Mouse (Mus musculus): Measurements from ENCODE around the gene Nuak1.

Gene Nuak1

GRCm38 (mm10) chr10:84446661-84447060 lies 6.3 kb upstream of the Nuak1 start:
- no peak for DNase-seq

DNA sequence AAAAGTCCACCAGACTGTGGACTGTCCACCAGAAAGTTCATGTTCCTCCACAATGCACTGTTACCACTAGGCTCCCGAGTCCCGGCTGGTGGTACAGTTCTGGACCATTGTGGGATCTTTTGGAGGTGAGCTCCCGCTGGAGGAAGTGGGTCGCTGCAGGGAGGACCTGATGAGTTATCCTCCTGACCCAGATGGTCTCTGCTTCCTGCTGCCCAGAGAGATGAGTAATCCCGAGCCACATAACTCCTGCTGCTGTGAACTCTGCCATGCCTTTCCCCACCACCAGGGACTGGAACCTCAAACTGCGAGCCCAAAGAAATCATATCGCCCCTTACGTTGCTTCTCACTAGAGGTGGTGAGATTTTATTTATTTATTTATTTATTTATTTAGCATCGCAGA lies 4.0 kb upstream of the Nuak1 start:
- DNase-seq, result no peak

DNA sequence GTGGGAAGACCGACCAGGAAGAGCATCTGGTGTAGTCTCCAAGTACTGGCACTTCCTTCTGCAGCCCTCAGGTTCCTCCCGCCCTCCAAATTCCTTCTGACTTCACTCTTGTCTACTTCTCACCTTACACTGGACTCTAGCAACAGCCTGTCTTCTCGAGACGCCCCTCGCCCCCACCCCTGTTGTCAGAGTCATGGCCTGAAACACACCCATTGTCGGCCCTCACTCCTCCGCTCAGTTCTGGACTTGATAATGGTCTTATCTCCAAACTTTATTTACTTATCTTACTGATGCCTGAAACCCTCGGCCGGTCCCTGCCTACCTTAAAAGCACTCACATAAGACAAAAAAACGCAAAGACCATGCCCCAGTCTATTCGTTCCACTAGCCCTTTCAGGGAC lies 1.4 kb upstream of the Nuak1 start:
- DNase-seq, result no peak

- DNase-seq, result no peak
These were observed 1.0 kb upstream of the Nuak1 start for GRCm38 (mm10) chr10:84441434-84441785.

DNA sequence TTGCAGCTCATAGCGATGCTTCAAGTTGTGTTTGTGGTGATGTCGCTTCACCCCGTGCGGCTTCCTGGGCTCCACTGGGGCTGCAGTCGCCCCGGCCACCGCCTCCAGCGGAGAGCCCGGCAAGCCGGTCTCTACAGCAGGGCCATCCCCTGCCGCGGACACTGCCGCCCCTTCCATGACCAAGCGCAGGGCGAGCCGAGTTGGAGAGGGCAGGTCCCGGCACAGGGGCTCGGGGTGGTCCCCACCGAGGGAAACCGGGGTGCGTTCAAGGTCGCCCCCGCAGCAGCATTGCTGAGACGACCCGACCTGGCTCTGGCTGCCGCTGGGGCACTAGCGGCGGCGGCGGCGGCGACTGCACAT lies 236 bp downstream of the Nuak1 start:
- no peak for DNase-seq

GRCm38 (mm10) chr10:84439228-84439596 lies 1.2 kb downstream of the Nuak1 start:
- no peak for DNase-seq

DNA sequence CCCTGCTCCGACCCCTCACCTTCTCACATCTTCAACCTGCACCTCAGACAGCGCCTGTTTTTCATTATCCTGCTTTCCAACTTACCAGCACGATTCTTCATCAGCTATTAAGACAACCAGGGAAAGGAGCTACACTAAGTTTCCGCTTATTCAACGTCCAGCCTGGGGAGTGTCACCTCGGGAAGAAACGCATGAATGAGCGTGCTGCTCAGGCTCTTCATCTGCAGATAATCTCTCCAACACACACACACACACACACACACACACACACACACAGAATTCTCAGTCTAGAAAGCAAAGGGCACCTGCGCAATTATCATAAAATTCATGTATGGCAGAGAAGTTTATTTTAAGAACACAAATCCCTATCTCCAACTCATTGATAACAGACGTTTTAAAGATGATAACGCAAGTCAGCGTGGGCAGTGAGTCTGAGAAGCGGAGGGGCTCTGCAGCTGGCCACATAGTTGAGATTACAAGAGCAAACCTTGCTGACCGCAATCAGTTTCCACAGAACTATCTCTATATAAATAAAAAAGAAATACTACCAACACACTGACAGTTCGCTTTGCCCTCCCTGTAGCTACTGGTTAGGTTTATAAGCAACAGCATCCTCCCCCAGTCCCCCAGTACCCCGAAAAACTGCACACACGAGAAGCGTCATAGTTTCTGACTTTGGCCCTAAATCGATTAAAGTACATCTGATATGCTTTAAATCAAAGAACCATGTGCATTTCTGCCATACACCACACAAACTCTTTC lies 1.8 kb downstream of the Nuak1 start:
- no peak for DNase-seq

DNA sequence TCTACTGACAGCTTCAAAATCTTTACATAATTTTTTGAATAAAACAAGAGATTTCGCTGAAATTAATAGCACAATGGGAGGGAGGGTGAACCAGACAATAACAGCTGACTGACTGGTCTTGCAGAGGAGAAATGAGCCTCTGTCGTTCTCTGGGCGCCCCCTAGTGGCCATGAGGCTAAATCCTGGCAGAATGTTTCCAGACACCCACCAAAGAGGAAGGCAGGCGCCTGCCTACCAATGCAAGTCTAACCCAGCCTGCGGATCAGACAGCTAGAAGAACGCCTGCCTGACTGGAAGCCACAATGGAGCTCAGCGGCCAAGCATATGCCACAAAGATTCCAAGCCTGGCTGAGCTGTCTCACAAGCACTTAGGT lies 2.4 kb downstream of the Nuak1 start:
- peak; percentile 71 to 74 for DNase-seq

- DNase-seq, result no peak
These were observed 3.0 kb downstream of the Nuak1 start for GRCm38 (mm10) chr10:84437166-84438048.

- no peak for DNase-seq
These were observed 4.5 kb downstream of the Nuak1 start for GRCm38 (mm10) chr10:84435930-84436329.

DNA sequence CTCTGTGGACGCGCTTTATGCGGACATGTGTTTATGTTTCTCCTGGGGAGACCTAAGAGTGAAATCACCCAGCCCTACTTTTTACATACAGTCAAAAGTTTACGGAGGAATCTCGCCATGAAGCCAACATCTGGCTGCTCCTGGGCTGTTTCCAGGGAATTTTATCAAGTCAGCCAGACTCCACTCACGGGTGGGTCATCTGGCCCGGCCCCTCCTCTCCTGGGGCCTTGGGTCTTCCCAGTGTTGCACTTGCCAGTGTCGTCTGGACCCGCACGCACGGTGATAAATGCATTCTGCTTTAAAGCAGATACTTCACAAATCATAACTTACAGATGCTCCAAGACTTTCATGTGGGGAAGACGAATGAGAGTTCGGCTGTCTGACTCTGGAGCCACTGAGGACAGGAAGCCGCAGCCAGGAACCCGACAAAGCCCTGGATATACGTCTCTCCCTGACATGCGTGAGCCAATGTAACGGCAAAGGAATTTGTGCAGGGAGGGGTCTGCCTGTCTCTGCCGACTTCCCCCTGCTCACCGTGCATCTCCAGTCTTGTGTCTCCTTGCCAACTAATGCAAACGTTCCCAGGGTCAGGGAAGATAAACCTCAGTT lies 7.1 kb downstream of the Nuak1 start:
- no peak for DNase-seq

DNA sequence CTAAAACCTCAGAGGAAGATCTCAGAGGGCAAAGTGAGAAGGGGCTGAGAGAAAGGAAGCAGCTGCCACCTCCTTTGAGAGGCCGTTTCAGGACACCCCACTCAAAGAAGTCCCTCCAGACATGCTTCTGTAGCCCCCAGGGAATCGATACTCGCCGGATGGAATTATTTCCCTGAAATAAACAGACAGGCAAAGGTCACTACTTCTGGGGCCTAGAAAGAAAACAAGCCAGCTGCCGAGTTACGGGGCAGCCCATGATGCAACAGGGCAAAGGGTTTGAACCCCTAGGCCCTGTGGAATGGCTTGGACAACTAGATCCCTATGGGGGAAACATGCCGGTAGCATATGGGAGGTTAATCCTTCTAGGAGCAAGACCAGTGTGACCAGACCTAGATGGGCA lies 16.0 kb downstream of the Nuak1 start:
- no peak for DNase-seq

GRCm38 (mm10) chr10:84423903-84424302 lies 16.5 kb downstream of the Nuak1 start:
- no peak for DNase-seq

GRCm38 (mm10) chr10:84420589-84420988 lies 19.8 kb downstream of the Nuak1 start:
- no peak for DNase-seq

GRCm38 (mm10) chr10:84418421-84418820 lies 22.0 kb downstream of the Nuak1 start:
- no peak for DNase-seq

DNA sequence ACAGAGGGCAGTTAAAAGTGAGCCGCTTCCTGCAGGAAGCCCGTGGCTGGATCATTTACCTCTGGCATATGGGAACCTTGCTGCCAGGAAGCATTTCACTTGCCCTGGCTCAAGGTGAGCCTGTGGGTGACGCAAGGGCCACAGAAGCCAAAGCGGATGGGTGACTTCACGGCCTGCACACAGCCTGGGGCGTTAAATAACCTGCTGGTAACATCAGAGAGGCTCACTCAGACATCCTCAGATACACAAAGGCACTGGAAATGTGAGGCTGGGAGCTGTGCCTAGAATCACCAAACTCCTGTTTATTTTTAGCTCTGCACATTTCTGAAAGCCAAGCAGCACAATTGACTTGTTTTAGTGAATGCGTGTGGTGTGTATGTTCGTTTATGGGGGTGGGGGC lies 23.6 kb downstream of the Nuak1 start:
- no peak for DNase-seq

DNA sequence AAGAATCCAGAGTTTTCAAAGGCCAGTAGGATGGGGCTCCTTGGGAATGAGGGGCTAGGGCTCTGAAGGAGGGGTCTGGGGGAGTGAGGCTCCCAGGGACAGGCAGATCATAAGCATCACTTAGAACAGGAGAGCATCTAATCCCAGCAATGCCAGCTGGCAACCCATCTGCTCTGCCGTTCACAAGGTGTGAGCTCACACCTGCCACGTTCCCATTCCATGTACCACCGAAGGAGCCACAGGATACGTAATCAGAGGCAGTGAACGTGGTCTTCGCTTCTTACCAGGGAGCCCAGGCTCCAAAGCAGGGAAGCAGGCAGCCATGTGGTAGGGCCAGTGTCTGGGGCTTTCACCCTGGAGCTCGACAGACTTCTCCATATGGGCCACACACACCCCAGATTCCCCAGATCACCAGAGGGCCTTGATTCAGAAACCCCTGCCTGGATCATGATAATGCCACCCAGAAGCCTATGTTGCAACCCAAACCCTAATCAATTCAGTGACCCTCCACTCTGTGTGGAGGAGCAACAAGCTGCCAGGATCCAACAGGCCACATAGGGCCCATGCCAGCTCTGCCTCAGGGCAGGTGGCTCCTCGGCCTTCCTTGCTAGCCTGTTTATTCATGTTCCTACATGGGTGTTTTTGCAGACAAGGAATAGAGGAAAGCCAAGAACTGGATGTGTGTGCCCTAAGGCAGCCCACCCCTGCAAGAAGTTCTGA lies 25.3 kb downstream of the Nuak1 start:
- DNase-seq, result no peak

- DNase-seq, result no peak
These were observed 27.1 kb downstream of the Nuak1 start for GRCm38 (mm10) chr10:84413310-84413709.

- DNase-seq, result no peak
These were observed 28.0 kb downstream of the Nuak1 start for GRCm38 (mm10) chr10:84412326-84412962.

DNA sequence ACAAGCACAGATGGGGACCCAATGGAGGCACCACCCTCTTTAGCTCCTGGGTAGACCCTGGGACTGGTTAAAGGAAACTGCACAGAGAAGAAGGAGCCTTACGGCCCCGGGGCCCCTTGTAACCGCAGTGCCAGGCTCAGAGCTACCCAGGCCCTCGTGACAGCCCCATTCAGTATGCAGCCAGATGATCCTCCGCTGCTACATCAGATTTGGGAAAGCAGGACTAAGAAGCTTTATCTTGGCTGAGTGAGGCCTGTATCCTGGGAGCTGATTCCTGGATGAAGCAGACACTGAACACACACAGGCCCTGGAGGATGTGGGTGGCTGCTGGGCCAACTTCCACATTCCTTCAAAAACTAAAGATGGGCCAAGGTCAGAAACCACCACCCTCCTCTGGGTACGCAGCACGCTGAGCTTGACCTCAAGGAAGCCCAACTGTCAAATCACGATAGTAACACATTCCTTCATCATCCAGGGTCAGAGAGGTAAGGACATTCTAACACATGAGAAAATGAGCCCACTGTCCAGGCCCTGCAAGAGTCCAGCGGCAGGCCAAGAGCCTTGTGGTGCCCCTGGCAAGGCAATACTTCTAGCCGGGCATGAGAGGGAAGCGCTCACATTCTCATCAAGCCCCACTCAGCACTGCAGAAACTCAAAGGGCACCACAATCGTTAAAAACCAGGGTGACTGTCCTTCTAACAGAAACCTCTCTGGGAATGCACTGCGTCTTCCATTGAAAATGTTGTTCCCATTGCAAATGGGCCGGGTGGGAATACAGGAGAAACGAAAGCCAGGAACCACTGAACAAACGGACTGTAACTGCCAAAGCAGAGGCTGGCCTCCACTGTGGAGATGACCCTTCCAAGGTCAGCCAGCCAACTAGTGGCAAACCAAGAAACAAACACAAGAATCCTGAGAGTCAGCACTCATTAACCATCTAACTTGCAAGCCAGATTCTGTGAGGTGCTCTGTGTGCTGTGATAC lies 29.0 kb downstream of the Nuak1 start:
- DNase-seq, result no peak

- DNase-seq, result no peak
These were observed 31.3 kb downstream of the Nuak1 start for GRCm38 (mm10) chr10:84408965-84409660.

All from thymus, adult 18-20 months (tissue).